Mouse (Mus musculus): ENCODE measurements around the gene Gins2.

GRCm38 (mm10) chr8:120571561-120571960 is 17.5 kb downstream of the Gins2 start:
- TF ChIP-seq E2F4 (IDR thresholded peaks at IDR 0.05; ENCODE audit: insufficient read depth) (no peak), TCF3 (IDR thresholded peaks at IDR 0.05; ENCODE audit: insufficient read length, low read depth) (no peak), USF1 (IDR thresholded peaks at IDR 0.05; ENCODE audit: low read depth) (no peak), POLR2A (IDR thresholded peaks at IDR 0.05; ENCODE audit: insufficient read length, low read depth) (no peak), REST (IDR thresholded peaks at IDR 0.05; ENCODE audit: insufficient read depth, insufficient read length) (no peak), TCF12 (IDR thresholded peaks at IDR 0.05; ENCODE audit: insufficient read depth, poor library complexity, severe bottlenecking) (no peak)
